Mouse (Mus musculus) cortical plate, adult 2 months (tissue): ENCODE measurements around the gene Pinlyp.

Experiments
- CTCF ChIP-seq: fragments of 200-500 bp; IDR thresholded peaks from 2 replicates; pipeline ENCODE4 v1.5.1; 2011; ENCODE audit warnings: mild to moderate bottlenecking, control low read depth, low read length; ENCODE audit not compliant: insufficient read depth; ENCODE audit errors: extremely low read depth
- POLR2A ChIP-seq: fragments of 200-500 bp; IDR thresholded peaks from 2 replicates; pipeline ENCODE4 v1.6.1; 2011; ENCODE audit warnings: mild to moderate bottlenecking, low read length, control low read depth; ENCODE audit not compliant: insufficient read depth; ENCODE audit errors: extremely low read depth

DNA sequence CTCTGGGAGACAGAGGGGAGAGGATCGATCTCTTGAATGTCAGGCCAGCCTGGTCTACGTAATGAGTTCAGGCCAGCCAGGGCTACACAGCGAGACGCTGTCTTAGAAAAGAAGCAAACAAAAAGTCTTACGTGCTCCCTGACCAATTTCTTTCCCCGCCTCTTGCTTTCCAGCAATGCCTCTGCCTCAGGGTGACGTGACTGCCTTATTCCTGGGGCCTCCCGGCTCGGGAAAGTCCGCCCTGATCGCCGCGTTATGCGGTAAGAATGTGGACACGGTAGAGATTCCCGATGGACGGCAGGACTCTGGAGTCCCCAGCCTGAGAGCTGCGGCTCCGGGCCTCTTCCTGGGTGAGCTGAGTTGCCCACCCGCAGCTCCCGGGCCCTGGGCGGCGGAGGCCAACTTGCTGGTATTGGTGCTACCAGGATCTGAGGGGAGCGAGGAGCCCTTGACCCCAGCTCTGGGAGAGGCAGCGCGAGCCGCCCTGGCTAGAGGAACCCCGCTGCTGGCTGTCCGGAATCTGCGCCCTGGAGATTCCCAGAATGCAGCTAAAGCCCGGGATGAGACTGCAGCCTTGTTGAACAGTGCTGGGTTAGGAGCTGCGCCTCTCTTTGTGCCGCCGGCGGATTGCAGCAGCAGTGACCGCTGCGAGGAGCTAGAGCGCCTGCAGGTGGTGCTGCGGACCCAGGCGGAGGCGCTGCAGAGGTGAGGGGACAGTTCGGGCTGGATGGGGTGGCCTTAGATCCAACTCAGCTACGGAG lies 14.5 kb downstream of the Pinlyp start:
- TF ChIP-seq POLR2A = peak; percentile 51; the same call in 1 of the 2 replicates
- peak; percentile 55 for TF ChIP-seq CTCF
